Mouse (Mus musculus) embryonic fibroblast, embryonic 13.5 days (primary cell): ENCODE measurements around the gene Nme7.

ENCODE experiments used
- CTCF ChIP-seq: IDR thresholded peaks from 2 replicates; pipeline ENCODE4 v1.5.1; 2011; ENCODE audit warnings: mild to moderate bottlenecking, control low read depth, low read length, moderate library complexity, borderline replicate concordance; ENCODE audit not compliant: insufficient read depth
- POLR2A ChIP-seq: IDR thresholded peaks from 2 replicates; pipeline ENCODE4 v1.6.1; 2011; ENCODE audit warnings: low read depth, mild to moderate bottlenecking, control low read depth, low read length, moderate library complexity

DNA sequence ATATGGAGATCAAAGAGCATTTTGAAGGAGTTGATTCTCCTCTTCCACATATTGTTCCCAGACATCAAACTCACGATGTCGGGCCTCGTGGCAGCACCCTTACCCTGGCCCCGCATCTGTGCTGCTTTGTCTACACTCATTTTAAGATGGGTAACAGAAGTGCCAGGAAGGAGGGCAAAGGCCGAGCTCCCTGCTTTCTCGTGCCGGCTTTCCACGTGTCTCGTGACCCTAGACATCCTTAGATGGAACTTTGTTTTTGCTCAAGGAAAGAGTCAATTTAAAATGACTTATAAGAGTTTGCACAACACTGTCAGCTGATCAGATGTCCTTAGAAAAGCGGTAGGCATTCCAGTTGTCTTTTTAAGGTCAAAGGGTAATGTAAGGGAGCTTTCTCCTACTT, 114.4 kb downstream of the Nme7 start:
- TF ChIP-seq CTCF (no peak), POLR2A (no peak)
